Mouse (Mus musculus) layer of hippocampus, postnatal 10 days (tissue): ENCODE measurements around the gene Cachd1. TPM values are rescaled to one million over a fixed set of nuclear protein-coding genes. Genes with fewer than 3 reads are reported as not detected.

Source experiments
- DNase-seq, 2 experiments: peaks; one replicate each; pipeline ENCODE4 v3.0.0; 2021; ENCODE audit warnings: low spot score in 2 of 2
- total RNA-seq, 2 experiments: library from RNA; stranded (reverse); gene quantifications; 2 replicates each; pipeline ENCODE4 v1.2.3; 2021

The Cachd1 gene
- total RNA-seq, 2 experiments from 2014 or later: 33.6 to 42.9 TPM

DNA sequence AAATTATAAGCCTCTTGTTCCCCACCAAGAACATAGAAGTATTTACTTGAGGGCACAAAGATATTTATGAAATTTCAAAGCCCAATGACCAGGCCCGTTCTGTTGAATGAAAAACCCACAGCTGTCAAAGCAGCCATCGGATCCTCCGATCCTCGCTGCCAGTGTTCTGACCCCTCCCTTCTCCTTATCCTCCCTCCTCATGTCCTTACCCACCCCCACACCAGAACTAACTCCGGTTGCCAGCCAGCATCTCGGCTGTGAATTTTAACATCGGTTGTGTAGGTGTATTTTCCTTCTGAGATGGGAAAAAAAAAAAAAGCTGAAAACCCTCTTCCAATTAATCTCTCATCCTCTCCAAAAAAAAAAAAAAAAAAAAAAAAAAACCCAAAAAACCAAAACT, 260.7 kb downstream of the Cachd1 start:
- peak in 1 of 2 experiments; percentile 25 for DNase-seq

DNA sequence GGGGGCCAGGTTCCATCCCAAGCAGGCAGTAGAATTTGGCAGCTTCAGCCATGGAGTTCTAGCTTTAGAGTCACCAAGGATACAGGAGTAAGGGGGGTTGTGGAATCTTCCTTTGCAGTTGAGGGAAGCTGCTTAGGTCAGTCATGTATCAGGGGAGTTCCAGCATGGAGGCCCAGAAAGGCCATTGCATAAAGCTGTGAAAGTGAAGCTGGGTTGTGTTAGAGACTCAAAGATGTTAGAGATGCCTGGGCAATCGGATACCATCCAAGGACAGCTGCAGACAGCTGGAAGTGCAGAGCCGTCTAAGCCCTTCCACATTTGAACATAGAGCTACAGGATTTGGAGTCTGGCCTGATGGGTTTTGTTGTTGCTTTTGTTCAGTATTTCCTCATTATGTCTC, 267.2 kb downstream of the Cachd1 start:
- no peak for DNase-seq

DNA sequence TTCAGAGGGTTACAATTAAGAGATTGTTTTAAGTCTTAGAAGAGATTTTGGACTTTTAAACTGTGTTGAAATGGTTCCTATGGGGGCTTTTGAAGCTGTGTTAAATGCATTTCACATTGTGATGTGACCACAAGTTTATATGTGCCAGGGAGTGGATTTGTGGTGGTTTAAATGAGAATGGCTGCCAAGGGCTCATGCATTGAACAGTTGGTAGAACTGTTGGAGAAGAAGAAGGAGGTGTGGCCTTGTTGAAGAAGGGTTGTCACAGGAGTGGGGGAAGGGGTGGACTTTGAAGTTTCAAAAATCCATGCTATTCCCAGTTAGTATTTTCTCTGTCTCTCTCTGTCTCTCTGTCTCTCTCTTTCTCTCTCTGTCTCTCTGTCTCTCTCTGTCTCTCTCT, 267.7 kb downstream of the Cachd1 start:
- no peak for DNase-seq

GRCm38 (mm10) chr4:101046576-101046975, 270.1 kb downstream of the Cachd1 start:
- no peak for DNase-seq

- peak; percentile 16 to 21 for DNase-seq
These were observed 285.7 kb downstream of the Cachd1 start for GRCm38 (mm10) chr4:101062146-101062545.

DNA sequence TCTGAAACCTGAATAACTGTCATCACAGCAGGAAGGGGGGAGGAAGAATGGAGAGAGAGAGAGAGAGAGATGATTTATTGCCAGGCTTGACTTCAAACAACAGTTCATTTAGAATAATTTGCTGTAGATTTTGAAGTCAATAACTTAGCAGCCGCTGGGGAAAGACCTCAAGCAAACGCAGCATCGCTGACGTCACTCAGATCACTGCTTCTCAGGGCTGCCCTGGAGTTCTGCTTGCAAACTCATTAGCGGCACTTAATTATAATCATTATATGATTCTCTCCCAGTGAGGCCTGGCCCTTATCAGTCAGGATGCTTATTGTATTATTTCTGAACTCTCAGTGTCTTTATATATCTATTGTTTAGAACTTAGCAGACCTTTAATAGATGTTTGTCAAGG, 289.9 kb downstream of the Cachd1 start:
- no peak for DNase-seq

DNA sequence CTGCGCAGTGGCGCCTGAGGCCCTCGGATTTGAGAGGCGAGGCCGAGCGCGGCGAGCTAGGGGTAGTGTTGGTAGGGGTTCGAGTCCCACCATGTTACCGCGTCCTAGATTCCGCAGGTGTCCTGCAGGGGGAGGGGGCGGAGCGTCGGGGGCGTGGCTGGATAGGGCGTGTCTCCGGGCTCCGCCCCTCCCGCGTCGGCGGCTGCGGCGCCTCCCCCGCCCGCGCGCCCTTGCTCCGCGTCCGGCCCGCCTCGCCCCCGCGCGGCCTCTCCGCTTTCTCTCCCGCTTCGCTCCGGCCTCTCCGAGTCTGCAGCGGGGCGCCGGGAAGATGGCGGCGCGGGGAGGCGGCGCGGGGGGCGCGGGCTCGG, 292.3 kb downstream of the Cachd1 start, which contains the start of gene Raver2:
Gene Raver2 (plus strand): TSS at position 198 of the 368 bp plus-strand sequence.
- DNase-seq: peak; percentile 55 to 69

DNA sequence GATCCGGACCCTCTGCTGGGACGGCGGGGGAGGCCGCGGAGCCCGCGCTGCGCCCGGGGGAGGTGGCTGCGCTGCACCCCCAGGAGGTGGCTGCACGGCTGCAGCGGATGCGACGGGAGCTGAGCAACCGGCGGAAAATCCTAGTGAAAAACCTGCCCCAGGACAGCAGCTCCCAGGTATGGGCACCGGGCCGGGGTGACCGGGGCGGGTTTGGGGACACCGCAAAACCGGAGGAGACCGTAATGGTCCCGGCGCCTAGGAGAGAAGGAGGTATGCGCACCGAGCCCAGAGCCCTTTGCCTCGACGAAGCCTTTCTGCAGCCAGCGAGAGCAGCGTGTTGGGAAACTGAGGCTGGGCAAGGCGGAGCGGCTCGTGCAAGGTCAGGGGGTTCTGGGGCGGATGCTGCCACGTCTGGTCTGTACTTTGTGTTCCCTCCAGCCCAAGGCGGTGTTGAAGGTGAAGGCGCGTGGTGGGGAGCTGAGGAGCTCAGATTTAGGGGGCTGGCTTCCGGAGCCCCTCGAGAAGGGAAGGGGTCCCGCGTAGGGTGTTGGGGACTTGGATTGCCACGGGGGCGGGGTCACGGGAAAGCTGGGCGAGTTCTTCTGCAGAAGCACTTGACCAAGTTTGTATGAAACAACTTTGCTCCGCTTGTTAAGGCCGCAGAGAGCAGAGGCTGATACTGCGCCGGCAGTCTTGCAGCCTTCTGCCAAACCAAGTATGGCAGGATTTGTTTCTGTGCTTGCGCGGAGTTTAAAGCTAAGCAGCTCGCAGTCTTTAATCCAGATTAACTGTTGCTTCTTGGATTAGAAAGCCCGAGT, 292.9 kb downstream of the Cachd1 start:
- DNase-seq: peak; percentile 42 to 47

GRCm38 (mm10) chr4:101071570-101071969, 295.1 kb downstream of the Cachd1 start:
- DNase-seq: no peak

- no peak for DNase-seq
These were observed 299.9 kb downstream of the Cachd1 start for GRCm38 (mm10) chr4:101076425-101076824.

Other genes with a start within 250 kb of the Cachd1 start
- not detected for gene Gm10577, start 244.0 kb downstream of the Cachd1 start, total RNA-seq